Mouse (Mus musculus) erythroblast, adult 5-6 weeks (primary cell): ENCODE data around the gene Flg2. TPM values are rescaled to one million over a fixed set of nuclear protein-coding genes. Genes with fewer than 3 reads are reported as not detected.

Experiments used
- ATAC-seq: replicated peaks from 2 replicates; pipeline ENCODE4 v1.8.0; 2016; ENCODE audit warnings: moderate number of reproducible peaks, mild to moderate bottlenecking, moderate TSS enrichment, inconsistent platforms; ENCODE audit not compliant: poor library complexity, low FRiP score, severe bottlenecking
- total RNA-seq, 2 experiments: library from RNA; stranded (forward) in 1 of 2; stranded (reverse) in 1 of 2; fragments of 150-400 nt in 1 of 2; fragments of 200-764, 138-1000 nt in 1 of 2; gene quantifications; 2 replicates each; pipeline versions ENCODE4 v1.2.3 to v1.2.4; 2015 to 2017; ENCODE audit warnings: low replicate concordance in 2 of 2

Gene Flg2
- not detected in 2 replicates for total RNA-seq (2015; ENCODE audit: low replicate concordance)
- total RNA-seq (2017; ENCODE audit: low replicate concordance) = not detected in 2 replicates

DNA sequence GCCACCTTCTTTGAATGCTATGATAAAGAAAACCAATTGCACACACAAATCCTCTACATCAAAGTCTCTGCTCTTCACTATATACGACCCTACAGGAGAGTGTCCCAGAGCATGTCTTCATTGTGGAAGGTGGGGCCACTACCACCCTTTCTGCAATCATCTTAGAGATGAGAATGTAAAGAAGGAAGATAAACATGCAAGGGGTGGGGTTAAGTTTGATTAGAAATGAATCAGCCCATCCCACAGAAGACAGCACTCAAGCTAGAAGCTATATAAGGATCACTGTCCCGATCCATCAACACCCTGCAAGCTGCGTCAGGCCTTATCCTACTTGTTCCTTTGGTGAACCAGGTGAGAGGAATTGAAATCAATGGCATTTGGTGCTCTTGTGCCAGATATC lies at the start of gene Flg2:
Gene Flg2, plus strand, starts transcription at position 301 of the 400 bp plus-strand sequence.
- ATAC-seq = no peak

DNA sequence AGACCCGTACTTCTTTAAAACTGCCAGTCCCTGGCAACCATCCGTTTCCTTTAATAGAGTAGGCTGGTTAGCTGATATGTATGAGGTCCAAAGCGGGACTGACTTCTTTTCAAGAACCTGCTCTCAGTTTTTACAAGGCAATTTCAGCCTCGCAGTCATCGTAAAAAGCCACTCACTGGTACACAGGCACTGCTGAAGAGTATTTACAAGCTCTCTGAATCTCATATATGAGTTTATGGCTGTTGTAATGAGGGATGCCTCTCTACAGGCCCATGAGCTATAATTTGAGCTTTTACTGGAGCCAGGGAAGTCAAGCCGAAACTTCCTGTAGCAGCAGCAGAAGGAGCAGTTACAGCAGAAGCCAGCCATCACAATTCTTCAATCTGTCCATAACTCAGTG lies 34.6 kb upstream of the Flg2 start:
- no peak for ATAC-seq

DNA sequence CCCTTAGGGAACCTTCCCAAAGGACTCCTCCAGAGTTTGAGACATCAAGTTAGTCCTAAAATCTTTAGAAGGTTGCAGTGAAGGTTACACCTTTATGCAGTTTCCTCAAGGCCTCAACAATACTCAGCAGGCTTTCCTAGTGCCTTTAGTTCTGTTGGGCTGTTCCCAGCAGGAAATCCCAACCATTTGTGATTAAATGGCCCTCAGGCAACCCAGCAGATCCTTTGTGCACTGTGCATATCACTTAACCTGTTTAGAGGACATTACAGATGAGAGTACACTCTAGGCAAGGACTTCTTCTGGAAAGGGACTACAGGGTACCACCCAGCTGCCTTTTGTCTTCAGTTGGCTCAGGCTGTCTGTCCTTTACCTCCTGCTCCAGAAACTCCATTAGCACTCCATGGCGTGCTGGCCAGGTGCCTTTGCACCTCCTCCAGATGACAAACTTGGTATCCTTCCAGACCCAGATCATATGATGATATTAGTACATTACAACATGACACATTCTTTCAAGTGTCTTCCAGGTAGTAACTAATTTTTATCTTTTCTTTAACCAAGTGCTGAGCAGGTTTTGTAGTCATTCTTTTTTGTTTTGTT lies 34.0 kb upstream of the Flg2 start:
- no peak for ATAC-seq

DNA sequence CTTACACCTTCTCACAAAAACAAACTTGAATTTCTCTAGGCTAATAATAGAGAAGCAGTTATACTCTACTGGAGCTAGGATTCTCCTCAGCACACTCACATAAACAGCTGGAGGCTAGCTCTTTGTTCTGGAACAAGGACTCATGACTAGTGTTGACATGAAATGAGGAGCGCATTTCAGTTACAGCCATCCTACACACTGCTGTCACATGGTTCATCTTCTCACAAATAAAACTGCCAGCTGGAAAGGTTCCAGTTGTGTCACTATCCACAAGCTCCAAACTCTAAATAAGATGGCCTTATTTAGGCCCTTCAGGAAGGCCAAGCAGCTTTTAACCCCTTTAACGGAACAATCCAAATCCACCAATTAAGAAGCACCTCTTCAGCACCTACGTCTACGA lies 16.2 kb upstream of the Flg2 start:
- ATAC-seq = no peak

DNA sequence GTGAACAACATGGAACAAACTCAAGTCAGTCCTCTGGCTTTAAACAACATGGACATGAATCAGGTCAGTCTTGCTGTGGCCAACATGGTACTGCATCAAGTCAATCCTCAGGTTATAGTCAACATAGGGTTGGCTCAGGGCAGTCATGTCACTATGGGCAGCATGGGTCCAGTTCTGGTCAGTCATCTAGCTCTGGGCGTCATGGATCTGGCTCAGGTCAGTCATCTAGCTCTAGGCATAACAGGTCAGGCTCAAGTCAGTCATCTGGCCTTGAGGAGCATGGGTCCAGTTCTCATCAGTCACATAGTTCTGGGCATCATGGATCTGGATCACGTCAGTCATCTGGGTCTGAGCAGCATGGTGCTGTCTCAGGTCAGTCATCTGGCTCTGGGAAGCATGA lies 4.9 kb downstream of the Flg2 start:
- no peak for ATAC-seq

DNA sequence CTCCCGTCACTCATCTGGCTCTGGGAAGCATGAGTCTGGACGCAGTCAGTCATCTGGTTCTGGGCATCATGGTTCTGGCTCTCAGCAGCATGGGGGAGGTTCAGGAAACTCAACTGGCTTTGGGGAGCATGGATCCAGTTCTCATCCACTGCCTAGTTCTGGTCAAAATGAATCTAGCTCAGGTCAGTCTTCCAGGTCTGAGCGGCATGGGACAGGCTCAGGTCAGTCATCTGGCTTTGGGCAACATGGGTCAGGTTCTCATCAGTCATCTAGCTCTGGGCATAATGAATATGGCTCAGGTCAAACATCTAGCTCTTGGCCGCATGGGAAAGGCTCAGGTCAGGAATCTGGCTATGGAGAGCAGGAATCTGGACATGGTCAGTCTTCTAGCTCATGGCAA lies 5.4 kb downstream of the Flg2 start:
- ATAC-seq = no peak

Other genes starting within 250 kb of the Flg2 start
- gene Lce3d, start 239.9 kb upstream of the Flg2 start, total RNA-seq (2015; ENCODE audit: low replicate concordance) = not detected in 2 replicates
- not detected in 2 replicates for gene Lce3d, start 239.9 kb upstream of the Flg2 start, total RNA-seq (2017; ENCODE audit: low replicate concordance)
- gene Lce3e, start 230.2 kb upstream of the Flg2 start, total RNA-seq (2015; ENCODE audit: low replicate concordance) = not detected in 2 replicates
- not detected in 2 replicates for gene Lce3e, start 230.2 kb upstream of the Flg2 start, total RNA-seq (2017; ENCODE audit: low replicate concordance)
- gene Lce3f, start 205.1 kb upstream of the Flg2 start, total RNA-seq (2015; ENCODE audit: low replicate concordance) = not detected in 2 replicates
- not detected in 2 replicates for gene Lce3f, start 205.1 kb upstream of the Flg2 start, total RNA-seq (2017; ENCODE audit: low replicate concordance)
- gene Crct1, start 181.6 kb upstream of the Flg2 start, total RNA-seq (2015; ENCODE audit: low replicate concordance) = not detected in 2 replicates
- gene Crct1, start 181.6 kb upstream of the Flg2 start, total RNA-seq (2017; ENCODE audit: low replicate concordance) = not detected in 2 replicates
- not detected in 2 replicates for gene Lce1m, start 178.2 kb upstream of the Flg2 start, total RNA-seq (2015; ENCODE audit: low replicate concordance)
- gene Lce1m, start 178.2 kb upstream of the Flg2 start, total RNA-seq (2017; ENCODE audit: low replicate concordance) = not detected in 2 replicates
- not detected in 2 replicates for gene Gm4858, start 128.5 kb upstream of the Flg2 start, total RNA-seq (2015; ENCODE audit: low replicate concordance)
- gene Gm4858, start 128.5 kb upstream of the Flg2 start, total RNA-seq (2017; ENCODE audit: low replicate concordance) = not detected in 2 replicates
- gene Crnn, start 52.5 kb upstream of the Flg2 start, total RNA-seq (2015; ENCODE audit: low replicate concordance) = not detected in 2 replicates
- not detected in 2 replicates for gene Crnn, start 52.5 kb upstream of the Flg2 start, total RNA-seq (2017; ENCODE audit: low replicate concordance)
- not detected in 2 replicates for gene Flg, start 76.2 kb downstream of the Flg2 start, total RNA-seq (2015; ENCODE audit: low replicate concordance)
- 0.42 TPM in 1 of 2 replicates, not detected in the other for gene Flg, start 76.2 kb downstream of the Flg2 start, total RNA-seq (2017; ENCODE audit: low replicate concordance)
- gene Hrnr, start 122.5 kb downstream of the Flg2 start, total RNA-seq (2015; ENCODE audit: low replicate concordance) = not detected in 2 replicates
- gene Hrnr, start 122.5 kb downstream of the Flg2 start, total RNA-seq (2017; ENCODE audit: low replicate concordance) = not detected in 2 replicates
- gene Rptn, start 196.4 kb downstream of the Flg2 start, total RNA-seq (2015; ENCODE audit: low replicate concordance) = not detected in 2 replicates
- not detected in 2 replicates for gene Rptn, start 196.4 kb downstream of the Flg2 start, total RNA-seq (2017; ENCODE audit: low replicate concordance)
- gene Tchh, start 245.1 kb downstream of the Flg2 start, total RNA-seq (2015; ENCODE audit: low replicate concordance) = 0.19 TPM in 1 of 2 replicates, not detected in the other
- gene Tchh, start 245.1 kb downstream of the Flg2 start, total RNA-seq (2017; ENCODE audit: low replicate concordance) = not detected in 2 replicates